Mouse (Mus musculus) layer of hippocampus, postnatal 25 days (tissue): Measurements from ENCODE around the gene Mybpc1. TPM values are rescaled to one million over a fixed set of nuclear protein-coding genes. Genes with fewer than 3 reads are reported as not detected.
"Not testable (repeated sequence)": the region's sequence is repeated elsewhere in the genome, so short reads cannot be mapped to it uniquely, and the experiment has no call there.

Experiments used
- DNase-seq, 2 experiments: peaks; one replicate each; pipeline ENCODE4 v3.0.0; 2022; ENCODE audit warnings: mixed read lengths in 2 of 2, low spot score in 1 of 2; ENCODE audit errors: extremely low spot score in 1 of 2
- total RNA-seq, 2 experiments: library from RNA; stranded (reverse); gene quantifications; 2 replicates each; pipeline ENCODE4 v1.2.3; 2021

Mybpc1 gene
- total RNA-seq, 2 experiments from 2014 or later = 0.96 to 1.4 TPM

DNA sequence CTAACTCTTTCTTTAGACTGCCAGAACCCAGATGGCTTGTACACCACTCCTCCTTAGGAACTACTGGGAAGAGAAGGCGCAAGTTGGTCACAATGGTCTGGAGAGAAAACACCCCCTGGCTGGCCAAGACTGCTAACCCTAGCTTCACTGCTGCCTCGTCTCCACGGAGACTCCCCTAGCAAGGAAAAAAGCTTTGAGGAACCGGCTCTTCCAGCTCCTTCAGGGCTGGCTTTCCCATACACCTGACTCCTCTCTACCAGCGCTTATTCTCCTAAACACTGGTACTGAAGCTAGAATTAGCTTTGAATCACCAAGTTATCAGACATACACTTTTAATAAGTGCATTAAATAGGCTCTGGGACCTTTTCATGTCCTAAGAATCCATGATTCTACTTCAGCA lies 105.0 kb downstream of the Mybpc1 start:
- DNase-seq = no peak

DNA sequence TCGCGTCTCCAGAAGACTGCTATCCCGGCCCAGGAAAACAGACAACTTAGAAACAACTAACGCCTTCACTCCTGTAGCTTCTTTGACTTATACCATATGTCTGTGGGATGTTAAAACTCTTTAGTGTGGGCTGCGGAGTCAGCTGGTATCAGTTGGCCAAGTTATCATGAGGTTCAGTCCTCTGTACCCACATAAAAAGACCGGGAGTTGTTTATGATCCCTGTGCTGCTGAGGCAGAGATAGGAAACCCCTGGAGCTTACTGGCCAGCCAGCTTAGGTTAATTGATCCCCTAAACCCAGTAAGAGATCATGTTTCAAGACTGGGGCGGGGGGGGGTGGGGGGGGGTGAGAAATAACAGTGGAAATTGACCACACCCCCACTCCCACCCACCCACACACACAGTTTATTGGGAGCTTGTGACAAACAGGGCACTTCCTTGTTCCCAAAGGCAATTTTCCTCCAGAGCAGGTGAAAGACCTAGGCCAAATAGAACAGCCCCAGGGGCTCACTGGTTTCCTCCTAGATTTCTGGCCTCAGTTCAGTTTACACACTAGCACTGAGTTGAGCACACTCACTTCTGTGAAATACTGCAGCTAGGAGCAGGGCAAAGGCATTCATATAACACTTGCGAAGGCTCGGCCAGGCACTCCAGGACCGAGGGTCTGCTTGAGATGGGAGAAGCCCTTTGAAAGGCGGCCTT lies 107.9 kb downstream of the Mybpc1 start:
- DNase-seq = no peak

DNA sequence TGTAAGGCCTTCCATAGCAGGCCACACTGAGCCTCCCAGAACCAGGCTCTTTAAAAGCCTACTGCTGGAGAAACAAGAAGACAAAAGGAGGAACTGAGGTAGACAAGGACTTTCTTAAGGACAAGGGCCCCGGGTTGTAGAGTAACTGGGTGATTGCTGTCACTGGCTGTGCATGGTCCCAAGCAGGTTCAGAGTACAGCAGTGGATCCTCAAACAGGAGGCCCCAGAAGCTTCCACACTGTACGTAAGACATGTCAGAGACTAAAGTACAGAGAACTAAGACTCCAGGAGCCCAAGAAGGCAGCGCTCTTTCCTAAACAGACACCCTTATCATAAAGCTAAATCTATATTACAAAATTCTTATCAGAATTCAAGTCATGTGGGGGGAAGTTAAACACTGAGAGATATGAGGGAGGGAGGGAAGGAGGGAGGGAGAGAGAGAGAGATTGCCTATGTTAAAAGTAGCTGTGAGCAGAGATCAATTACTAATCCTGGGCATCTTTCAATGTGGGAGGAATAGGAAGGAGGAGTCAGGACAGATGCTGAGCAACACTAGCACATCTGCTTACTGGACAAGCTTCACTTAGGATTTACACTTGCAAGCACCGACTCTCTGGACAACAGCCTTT lies 109.9 kb downstream of the Mybpc1 start:
- DNase-seq = no peak

DNA sequence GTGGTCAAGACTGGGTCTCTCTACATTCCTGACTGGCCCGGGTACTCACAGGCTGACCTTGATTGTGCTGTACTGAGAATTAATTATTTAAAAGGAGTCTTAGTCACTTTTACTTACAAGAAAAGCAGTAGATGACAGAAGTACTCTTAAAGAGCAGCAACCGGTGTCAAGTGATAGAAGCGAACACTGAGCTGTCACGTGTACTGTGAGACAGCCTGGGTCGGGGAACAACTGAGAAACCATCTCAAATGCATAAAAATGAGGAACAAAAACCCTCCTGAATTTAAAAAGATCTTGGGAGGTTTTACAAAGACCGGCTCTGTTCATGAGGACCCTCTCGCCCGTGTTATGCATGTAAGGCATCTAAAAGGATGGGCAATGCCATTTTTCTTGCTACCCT lies 112.3 kb downstream of the Mybpc1 start:
- no peak for DNase-seq

DNA sequence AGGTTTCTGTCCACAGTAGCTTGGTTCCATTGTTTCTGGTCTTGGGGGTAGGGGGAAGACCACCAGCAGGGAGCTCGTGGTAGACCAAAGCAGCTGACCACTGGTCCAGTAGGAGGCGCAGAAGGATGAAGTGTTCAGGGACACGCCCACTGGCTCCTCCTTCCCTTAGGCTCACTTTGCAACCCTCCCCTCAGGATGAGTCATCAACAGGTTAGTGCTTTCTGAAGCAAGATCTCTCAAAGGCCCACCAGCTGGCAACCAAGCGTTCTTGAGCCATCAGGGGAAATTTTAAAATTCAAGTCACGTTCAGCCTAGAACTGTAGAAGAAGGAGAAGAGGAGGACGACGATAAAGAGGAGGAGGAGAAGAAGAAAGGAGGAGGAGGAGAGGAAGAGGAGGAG lies 113.3 kb downstream of the Mybpc1 start:
- no peak for DNase-seq

DNA sequence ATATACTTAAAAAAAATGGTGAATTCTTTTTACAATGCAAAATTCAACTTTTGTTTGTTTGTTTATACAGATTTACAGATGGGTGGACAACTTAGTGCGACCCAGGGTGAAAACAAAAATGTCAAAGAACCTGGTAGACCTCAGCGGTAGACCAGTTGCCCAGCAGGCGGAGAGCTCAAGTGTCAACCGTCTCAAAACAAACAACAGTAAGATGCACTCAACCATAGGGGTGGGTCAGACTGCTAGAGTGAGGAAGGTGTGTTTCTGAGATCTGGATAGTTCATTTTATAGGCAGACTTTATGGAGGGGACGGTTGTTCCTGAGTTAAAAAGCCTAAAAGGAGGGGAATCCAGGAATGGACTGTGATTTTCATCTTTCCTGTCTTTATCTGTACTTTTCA lies 116.3 kb downstream of the Mybpc1 start:
- DNase-seq = no peak

DNA sequence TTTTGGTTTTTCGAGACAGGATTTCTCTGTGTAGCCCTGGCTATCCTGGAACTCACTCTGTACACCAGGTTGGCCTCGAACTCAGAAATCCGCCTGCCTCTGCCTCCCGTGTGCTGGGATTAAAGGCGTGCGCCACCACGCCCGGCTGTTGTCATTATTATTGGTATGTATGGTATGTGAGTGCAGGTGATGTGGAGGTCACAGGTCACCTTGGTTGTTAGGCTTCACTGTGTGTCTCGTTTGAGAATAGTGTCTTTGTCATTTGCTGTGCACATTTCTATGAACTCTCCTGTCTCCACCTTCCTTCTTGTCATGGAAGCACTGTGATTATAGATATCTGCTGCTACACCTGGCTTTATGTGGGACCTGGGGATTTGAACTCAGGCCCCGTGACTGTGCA lies 122.1 kb downstream of the Mybpc1 start:
- not testable (repeated sequence) for DNase-seq

Other genes with a start within 250 kb of the Mybpc1 start
- 1 to 10 TPM; 1.1 to 1.5 TPM for gene Dram1, start 226.1 kb downstream of the Mybpc1 start, total RNA-seq
- 10 to 100 TPM; 73.6 to 82.2 TPM for gene Gnptab, start 226.0 kb downstream of the Mybpc1 start, total RNA-seq
- 1 to 10 TPM in 1 of 2 experiments, under 1 TPM in 1; 0.66 to 1.1 TPM for gene Sycp3, start 145.6 kb downstream of the Mybpc1 start, total RNA-seq
- 10 to 100 TPM; 40.0 to 40.5 TPM for gene Chpt1, start 101.1 kb downstream of the Mybpc1 start, total RNA-seq
- not detected for gene Spic, start 79.9 kb upstream of the Mybpc1 start, total RNA-seq
- gene Arl1, start 125.7 kb upstream of the Mybpc1 start, total RNA-seq = 100 to 1,000 TPM; 131 to 142 TPM
- 10 to 100 TPM; 19.1 to 24.3 TPM for gene Utp20, start 221.7 kb upstream of the Mybpc1 start, total RNA-seq